ENCODE assay signal across 9 mouse cellular contexts in the genomic region with DNA sequence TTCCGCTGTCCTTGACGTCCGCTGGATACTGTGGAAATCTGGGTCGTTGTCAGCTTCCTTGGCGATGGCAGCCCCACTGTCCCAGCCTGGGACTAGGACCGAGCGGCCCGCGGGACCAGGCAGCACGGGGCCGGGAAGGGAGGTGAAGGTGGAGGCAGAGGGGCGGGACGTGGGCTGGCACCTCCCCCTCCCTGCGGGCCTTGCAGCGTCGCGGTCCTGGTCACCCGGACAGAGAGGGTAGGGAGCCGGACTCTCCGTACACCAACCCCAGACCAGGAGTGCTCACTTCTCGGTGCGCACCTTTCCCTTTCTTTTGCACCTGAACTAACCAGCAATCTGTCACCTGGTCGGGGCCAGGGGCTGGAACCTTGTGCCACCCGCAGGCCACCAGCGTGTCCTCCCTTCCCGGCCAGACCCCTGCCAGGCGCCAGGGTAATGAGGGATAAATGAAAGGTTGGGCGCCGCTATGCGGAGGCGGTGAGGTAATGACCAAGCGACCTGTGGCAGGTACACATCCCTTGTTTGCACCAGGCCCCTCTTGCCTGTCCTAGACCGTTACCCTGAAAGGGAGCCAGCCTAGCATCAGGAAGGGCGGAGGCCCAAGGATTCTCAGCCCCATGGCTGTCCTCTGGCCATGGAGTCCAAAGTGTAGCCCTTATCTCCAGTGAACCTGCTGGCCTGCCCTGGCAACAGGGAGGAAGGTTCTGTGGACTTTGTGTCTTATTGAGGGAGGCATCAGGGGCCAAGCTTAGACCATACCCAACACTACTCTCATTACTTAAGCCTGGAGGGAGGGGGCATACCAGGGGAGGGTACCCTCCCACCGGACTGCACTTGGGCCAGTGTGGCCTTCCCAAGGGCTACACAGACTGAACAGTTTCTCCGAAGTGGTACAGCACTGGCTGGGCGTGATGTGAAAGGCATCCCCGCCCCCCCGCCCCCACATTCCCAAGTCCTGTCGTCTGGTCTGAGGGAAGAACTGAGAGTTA. TPM values are rescaled to one million over a fixed set of nuclear protein-coding genes. Genes with fewer than 3 reads are reported as not detected.
DNase-seq lines count a peak whose midpoint lies in the region; ATAC-seq and TF ChIP-seq lines count a peak whose summit lies in the region.
"Had no signal": no experiment of that assay in that cellular context is flagged by ENCODE, and none has a peak within 500 bp of the region (broad histone marks: within the 10 kb centered on the region; RNA-seq: fewer than 3 reads in every experiment).

Gene Plekhg6, minus strand, starts transcription at position 422 of the 989 bp plus-strand sequence.

- H3K4me1 ChIP-seq in forebrain, postnatal 0 days (ENCODE audit: insufficient read depth): 0 out of 2 replicates have a peak, but pooled peaks cover 5% of the 10 kb centered on the region

- H3K9ac ChIP-seq in forebrain, postnatal 0 days: no peak within 1 kb of the TSS

- intact Hi-C loops in left cerebral cortex, postnatal 4 days (cut with DNase I): no loop called here

- no peak within 1 kb of the TSS for H3K27ac ChIP-seq in forebrain, postnatal 0 days (ENCODE audit: low read depth, low read length)
- H3K27ac ChIP-seq: macrophage had no signal

- WGBS in forebrain, postnatal 0 days: 12% methylated on average over 39 of the region's 40 CpGs

- peak within 1 kb of the TSS; percentile 12; the same call in 1 of the 2 replicates for H3K4me3 ChIP-seq in forebrain, postnatal 0 days (ENCODE audit: low read depth, low read length)

- DNase-seq in ovary, postnatal 36 days (ENCODE audit: low spot score): peak; percentile 43
- no peak for DNase-seq in ovary, postnatal 14 days (ENCODE audit: low spot score)
- no peak for DNase-seq in forebrain, postnatal 0 days
- peak; percentile 79 to 86 for DNase-seq in kidney, postnatal 36 days
- peak; percentile 59 to 62 for DNase-seq in lung, postnatal 4 days
- DNase-seq in adipocyte (ENCODE audit: low spot score): no peak
- no peak for DNase-seq in right cerebral cortex, postnatal 36 days (ENCODE audit: low spot score in 2 of 2)
- DNase-seq in left cerebral cortex, postnatal 4 days: no peak

- no peak for ATAC-seq in forebrain, postnatal 0 days

- H3K36me3 ChIP-seq in forebrain, postnatal 0 days (ENCODE audit: insufficient read depth): no peaks in the 10 kb centered on the region

- peaks cover 31% of the 10 kb centered on the region for H3K27me3 ChIP-seq in forebrain, postnatal 0 days (ENCODE audit: insufficient read depth, low read length)

- TF ChIP-seq CTCF in forebrain, postnatal 0 days (IDR thresholded peaks at IDR 0.05; ENCODE audit: low read depth): no peak

- peak within 1 kb of the TSS; percentile 42 for H3K4me2 ChIP-seq in forebrain, postnatal 0 days (ENCODE audit: low read depth)

- H3K9me3 ChIP-seq in forebrain, postnatal 0 days (ENCODE audit: low read length): no peaks in the 10 kb centered on the region

RNA-seq across cellular contexts. Expression of gene Plekhg6, which starts in this region (rescaled TPM):
- 0.15 and 1.00 TPM in 2 replicates for total RNA-seq in forebrain, postnatal 0 days (2014; rRNA removed)
- polyA plus RNA-seq in forebrain, postnatal 0 days (2015; fragmentation: Nextera tagmentation; extraction: Ambion mirVana): 0.16 TPM in 2 replicates
- not detected for total RNA-seq in left cerebral cortex, postnatal 4 days (2021)
- polyA plus RNA-seq: macrophage had no signal

Comparison
In these comparisons a context has a peak if more than half of its experiments do, and no peak if none do; other contexts are left out.
1. DNase-seq: peak in ovary, postnatal 36 days (single experiment), kidney, postnatal 36 days (2 of 2) and lung, postnatal 4 days (2 of 2); none in ovary, postnatal 14 days (single experiment), forebrain, postnatal 0 days (single experiment), adipocyte (single experiment), right cerebral cortex, postnatal 36 days (0 of 2) and left cerebral cortex, postnatal 4 days (single experiment).